Mouse (Mus musculus) NIH3T3 (cell line): ENCODE measurements around the gene Megf11.

ENCODE experiments used
- DNase-seq: peaks from one replicate; pipeline ENCODE4 v3.0.0-alpha.2; 2012; ENCODE audit warnings: low read depth

Gene Megf11

DNA sequence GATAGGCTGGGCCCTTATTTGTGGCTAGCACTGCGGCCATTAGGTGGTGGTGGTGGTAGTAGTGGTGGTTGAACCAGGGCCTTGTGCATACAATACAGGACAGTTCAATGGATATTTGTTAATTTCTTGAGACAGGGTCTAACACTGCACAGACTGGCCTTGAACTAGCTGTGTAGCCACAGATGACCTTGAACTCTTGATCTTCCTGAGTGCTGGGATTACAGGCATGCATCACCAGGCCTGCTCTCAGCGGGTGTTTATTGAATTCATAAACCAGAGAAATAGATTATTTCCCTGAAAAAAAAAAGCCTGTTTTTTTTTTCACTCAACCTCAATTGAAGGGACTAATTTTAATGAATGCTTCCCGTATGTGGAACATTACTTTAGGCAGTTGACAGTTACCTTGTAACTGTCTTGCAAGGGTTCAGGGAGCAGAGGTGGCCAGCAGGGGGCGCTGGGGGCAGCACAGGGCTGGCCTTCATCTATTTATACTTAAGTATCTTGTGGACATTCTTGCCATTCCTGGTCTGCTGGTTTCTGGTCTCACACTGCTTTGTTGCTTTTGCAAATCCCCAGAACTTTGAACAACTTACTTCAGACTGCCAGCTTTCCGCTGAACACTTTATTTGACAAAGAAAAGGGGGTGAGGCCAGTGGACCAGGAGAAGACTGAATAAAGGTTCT, 8.6 kb downstream of the Megf11 start:
- DNase-seq, result peak; percentile 79

DNA sequence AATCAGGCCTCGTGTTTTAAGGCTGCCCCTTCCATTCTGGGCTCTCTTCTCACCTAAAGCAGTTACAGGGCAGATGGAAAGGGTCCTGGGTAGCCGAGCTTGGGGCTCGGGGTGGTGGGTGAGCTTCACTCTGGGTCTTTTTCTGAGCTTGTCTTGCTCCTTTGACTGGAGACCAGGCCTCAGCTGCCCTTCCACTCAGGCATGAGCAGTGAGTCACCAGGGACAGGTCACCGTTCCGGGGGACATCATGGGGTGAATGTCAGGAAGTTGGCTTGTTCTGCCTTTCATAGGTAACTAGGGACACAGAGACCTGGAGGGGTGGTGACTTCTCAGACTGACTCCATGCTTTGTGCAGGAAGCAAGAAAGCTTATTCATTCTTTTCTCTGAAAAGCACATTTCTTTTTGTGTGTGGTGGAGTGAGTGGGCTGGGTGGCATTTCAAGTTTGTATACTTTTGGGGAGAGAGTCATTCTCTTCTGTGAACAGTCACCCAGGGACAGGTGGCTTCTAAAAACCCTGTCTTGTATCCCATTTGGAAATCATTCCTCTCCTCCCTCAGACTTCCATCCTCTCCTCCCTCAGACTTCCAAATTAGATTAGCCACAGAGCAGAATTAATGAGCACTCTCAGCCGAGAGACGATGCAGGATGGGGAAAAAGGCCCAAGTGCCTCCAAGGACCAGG, 10.0 kb downstream of the Megf11 start:
- no peak for DNase-seq

DNA sequence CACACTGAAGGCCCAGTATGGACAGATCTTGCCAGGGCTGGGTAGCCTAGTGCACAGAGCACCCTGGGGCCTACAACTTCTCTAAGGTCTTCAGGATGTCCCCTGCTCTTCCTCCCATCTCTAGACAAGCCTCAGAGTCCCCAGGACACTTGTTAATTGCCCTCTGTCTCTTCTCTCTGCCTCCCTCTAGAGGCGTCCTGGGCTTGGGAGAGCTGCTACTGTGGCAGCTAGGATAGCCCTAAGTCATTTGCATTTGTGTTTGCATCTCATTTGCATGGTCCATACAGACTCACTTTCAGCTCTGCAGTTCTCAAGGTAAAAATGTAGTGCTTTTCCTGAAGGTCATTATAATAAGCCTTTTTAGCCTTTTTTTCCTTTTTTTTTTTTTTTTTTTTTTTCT, 11.7 kb downstream of the Megf11 start:
- peak; percentile 42 for DNase-seq

DNA sequence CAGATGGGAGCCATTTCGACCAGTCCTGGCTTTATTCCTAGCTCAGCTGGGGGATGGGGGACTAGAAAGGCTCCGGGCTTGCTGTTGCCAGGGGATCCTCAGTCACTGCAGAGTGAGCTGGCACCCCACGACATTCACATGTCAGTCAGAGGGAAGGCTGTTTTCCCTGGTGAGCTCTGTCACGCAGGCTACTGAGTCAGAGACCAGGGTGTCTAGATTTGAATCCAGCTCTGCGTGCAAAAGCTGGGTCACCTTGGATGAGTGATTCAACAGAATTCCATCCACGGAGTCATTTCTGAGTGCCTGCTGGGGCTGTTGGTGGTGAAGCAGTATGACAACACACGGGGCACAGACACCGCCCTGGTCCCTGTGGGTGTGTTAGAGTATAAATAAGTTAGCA, 13.7 kb downstream of the Megf11 start:
- DNase-seq, result no peak

DNA sequence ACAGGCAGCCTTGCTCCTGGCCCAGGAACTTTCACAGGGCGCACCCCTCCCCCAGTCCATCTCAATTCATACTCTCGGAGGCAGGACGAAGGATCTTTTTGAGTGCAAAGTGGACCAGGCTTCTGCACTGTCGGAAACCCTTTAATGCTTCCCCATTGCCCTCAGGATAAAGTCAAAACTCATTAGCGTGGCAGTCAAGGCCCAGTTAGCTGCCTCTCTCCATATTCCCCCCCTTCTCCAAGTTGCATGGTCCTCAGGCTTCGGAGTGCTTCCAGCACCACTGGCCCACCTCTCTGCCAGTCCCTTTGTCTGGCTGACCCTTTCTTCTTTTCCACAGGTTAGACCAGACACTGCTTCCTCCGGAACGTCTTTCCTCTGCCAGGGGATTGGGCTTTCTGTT, 16.7 kb downstream of the Megf11 start:
- no peak for DNase-seq

DNA sequence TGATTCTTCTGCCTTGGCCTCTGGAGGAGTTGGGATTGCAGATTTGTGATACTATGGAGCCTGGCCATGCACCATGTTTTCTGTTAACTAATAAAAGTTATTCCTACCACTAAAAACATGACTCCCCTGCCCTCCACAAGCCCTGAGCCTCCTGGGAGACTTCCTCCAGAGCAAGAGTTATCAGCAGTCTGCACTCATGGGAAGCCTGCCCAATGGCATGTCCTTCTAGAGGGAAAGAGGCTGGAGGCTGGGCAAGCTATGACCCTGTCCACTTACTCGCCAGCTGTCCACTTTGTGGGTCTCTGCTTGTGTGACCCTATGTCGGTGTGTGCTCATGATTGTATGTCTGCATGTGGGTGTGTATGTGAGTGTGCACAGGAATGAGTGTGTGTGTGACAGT, 21.4 kb downstream of the Megf11 start:
- DNase-seq, result no peak

DNA sequence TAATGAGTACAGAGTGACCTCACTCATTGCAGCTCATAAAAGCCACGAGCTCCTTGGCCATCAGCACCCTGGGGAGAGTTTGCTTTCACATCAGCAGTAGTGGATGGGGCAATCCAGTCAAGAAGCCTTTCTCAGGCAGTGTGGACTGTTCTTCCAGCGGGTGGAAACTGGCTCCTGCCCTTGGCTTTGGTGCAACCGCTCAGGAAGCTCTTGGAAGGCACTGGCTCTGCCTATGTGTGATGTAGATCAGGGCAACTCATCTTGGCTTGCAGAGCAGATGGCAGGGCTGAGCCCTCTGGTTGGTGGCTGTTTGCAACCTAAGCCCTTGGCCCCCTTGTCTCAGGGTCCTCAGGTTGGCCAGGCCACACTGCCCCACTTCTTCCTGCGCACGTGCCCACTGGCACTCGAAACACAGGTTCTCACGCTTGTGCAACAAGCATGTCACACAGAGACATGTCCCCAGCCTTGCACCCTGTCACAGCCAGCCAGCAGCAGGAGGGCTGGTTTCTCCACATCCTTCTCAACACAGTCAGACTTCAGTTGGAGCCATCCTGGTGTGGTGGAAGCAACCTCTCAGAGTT, 22.1 kb downstream of the Megf11 start:
- DNase-seq, result no peak

DNA sequence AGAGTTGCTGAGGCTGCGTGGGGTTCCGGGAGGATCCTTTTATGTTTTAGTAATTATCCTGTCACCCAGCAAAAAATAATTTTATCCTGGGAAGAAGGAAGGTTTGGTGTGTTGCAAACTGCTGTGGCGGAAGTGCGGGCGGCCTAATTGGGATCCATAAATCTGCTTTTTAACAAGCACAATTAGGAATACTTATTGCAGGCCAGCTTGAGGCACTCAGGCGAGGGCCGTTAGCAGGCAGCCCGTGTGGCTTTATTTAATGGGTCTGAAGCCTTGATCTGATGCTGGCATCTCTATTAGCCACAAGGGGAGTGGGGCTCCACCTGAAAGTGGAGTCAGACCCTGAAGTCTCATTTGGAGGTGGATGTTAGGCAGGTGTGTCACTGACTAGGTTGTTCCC, 23.4 kb downstream of the Megf11 start:
- DNase-seq, result no peak

DNA sequence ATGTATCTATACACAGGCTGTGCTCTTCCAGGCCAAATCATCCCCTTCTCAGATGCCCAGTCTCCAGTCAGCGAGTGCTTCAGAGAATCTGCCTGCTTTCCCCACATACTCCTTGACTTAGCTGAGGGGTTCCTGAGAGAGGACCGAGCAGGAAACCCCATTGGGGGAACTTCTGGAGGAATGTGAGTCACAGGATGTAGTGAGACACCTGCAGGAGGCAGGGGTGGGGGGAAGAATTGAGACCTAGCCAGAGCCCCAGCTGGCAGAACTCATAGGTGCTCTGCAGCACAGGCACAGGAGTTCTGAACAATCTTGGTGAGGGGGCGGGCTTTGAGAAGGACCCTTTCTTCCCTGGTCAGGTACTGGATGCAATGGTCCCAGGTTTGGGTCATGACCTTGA, 35.0 kb downstream of the Megf11 start:
- no peak for DNase-seq

DNA sequence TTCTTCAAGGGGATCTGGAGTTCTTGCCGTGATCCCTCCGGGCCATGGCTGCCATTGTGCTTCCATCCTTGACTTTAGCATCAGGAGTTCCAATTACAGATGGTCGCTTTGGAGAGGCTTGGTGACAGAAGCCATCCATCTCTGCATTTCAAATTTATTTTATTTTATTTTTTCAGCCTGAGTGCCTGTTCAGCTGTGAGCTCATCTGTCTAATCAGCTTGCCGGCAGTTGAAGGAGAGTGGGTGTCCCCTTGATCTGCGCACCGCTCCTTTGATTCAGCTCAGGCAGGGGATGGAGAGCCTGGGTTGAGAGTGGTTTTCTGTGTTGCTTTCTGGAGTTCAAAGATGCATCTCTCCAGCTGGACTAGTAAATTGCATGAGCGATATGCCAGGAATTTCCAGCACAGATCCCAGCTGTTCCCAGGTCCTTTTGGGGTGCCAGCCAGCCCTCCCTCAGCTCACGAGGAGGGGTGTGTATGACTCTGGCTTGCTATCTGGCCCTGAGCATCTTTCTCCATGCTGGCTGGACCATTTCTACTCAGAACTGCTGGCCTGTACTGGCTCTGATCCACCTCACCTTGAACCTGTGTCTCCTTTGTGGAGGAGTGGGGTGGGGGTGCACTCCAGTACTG, 36.7 kb downstream of the Megf11 start:
- no peak for DNase-seq

DNA sequence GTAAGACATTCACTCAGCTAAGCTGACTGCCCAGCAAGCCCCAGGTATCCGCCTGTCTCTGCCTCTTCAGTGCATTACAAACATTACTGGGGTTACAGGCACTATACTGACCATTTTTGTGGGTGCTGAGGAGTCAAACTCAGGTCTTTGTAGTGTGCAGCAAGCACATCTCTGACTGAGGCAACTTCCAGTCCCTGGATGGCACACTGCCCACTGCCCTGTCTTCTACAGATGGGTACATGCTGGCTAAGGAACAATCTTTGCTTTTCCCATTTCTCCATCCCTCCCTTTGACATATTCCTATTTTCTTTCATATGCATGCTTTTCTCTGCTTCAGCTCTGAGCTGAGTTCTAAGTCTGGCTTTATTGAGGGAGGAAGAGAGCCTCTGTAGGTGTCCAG, 38.5 kb downstream of the Megf11 start:
- no peak for DNase-seq

DNA sequence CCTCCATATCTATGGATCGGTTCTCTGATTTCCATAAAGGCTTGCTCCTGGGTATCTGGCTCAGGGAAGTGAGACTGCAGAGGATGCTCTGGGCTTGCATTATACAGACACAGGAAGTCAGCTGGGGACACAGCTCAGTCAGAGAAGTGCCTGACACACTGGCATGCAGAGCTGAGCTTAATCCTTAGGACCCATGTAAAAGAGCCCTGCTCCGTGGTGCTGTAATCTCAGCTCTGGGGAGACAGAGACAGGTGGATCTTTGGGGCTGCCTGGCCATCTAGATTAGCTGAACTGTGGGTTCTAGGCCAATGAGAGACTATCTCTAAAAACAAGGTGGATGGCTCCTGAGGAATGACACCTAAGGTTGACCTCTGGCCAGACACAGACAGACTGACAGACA, 50.7 kb downstream of the Megf11 start:
- DNase-seq, result no peak

DNA sequence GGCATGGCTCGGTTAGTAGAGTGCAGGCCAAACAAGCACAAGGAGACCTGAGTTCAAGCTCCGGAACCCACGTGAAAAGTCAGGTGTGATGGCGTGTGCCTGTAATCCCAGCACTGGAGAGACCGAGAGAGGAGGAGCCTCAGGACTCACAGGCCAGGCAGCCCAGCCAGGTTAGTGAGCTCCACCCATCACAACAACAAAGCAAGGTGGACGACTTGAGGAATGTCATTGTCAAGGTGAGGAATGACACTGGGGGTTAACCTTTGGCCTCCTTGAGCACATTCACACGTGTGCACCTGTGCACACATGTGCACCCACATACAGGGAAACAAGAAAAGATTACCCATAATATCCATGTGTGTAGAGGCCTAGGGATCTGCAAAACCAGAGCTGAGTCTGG, 54.7 kb downstream of the Megf11 start:
- DNase-seq, result no peak

DNA sequence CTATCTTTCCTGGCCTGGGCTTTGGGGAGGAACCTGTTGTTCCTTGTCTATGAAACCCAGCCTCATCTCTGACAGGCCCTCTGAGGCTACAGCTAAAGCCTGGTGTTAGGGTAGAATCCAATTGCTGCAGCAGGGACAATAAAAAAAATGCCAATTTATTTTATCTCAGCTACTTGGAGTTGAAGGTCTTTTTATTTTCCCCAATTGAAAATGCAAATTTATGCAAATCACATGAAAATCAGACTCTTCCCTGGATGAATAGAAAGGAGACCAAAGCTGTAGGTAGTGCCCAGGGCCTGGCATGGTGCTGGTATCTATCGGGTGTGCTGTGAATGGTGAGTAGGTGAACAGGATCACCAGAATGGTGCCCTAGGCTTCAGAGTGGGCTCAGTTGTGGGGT, 60.6 kb downstream of the Megf11 start:
- DNase-seq, result no peak

DNA sequence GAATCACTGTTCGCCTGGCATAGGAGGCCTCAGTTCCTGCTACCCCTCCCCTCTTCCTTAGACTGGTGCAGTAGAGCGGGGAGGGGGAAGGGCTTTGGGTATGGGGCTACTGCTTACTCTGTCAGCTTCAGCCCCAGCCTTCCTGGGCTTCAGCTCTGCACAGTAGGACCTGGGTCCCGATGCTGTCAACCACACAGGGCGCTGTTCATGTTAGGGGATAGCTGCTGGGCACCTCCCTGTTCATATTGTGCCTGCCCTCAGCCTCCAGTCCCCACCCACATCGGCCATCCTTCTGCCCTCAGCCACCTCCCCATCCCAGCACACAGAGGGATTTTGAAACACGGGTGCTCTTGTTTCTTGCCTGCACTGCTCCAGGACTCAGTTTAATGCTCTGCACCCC, 61.6 kb downstream of the Megf11 start:
- DNase-seq, result no peak

DNA sequence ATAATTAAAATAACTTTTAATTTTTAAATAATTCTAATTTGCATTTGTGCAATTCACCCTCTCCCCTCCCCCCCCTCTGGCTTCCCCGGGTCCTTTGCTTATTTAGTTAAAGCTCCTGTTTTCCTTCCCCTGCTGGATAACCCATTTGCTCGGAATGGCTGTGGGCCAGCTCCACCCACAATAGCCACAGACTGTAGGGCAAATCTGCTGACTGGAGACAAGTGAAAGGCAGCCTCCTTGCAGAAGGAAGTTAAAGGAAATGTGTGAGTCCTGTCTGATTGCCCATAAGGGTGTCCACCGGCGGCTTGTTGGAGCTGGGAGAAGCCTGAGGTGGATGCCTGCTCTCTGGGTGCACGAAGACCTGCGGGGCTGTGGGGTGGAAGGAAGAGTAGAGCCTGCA, 62.1 kb downstream of the Megf11 start:
- DNase-seq, result no peak

DNA sequence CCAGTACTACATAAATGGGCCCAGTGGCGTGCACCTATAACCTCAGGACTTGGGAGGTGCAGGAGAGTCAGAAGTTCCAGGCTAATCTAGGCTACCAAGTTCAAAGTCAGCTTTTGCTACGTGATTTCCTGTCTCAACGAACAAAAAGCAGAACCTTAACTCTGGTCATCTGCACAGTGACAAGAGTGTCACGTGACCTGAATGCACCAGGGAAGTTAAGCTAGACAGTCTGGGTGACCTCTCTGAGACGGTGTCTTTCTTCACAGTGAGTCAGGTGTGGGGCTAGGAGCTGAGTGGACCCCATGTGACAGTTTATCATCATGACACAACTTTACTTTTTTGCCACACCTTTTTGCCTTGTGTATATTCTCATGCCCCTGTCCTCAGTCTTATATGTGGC, 67.3 kb downstream of the Megf11 start:
- no peak for DNase-seq

DNA sequence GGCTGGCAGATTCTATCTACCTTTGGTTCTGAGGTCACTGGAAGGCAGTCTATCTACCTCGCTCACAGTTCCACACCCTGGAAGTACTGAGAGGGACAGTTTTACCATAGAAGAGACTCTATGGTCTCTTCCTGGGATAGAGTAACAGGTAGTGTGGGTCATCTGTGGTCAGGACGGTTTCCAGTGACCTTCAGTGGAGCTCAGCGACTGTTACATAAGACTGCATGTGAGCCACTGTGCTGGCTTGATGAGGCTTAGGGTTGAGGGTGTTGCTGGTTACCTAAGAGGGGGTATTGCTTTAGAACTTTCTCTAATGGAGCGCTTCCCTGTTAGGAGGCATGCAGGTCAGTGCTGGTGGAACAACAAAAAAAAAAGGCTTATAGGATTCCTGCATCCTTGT, 68.8 kb downstream of the Megf11 start:
- DNase-seq, result no peak

DNA sequence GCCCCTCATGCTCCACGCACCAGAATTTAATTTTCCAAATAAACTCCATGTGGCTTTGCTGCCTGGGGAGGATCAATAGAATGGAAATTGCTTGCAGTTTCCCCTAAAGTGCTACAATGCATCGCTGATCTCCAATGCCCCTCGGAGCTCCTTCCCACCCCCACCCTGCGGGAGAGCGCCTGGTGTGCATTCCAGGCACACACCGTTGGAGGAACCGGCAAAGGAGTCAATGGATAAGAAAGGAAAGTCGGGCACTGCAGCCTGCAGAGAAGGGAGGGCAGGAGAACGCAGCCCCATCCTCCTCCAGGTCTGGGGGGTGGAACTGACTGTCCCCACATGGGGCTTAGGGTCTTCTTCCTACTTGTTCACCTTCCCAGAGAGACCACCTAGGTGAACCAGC, 70.5 kb downstream of the Megf11 start:
- no peak for DNase-seq

DNA sequence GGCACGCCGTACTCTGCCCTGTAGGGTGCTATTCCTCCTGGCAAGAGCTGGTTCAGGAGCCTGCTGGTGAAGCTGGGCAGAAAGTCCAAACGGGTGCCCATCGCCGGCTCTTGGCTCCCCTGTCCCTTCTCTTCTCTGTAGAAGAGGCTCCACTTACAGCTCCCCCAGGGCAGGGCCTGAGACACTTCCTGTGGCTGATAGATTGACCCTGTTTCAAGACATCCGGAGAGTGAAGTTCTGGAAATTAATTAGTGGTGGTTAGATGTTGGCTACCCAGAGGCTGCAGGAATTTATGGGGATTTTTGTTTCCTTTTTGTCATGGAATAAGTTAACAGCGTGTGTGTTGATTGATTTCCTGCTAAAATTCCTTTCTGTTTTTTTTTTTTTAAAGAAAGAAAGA, 72.2 kb downstream of the Megf11 start:
- no peak for DNase-seq

DNA sequence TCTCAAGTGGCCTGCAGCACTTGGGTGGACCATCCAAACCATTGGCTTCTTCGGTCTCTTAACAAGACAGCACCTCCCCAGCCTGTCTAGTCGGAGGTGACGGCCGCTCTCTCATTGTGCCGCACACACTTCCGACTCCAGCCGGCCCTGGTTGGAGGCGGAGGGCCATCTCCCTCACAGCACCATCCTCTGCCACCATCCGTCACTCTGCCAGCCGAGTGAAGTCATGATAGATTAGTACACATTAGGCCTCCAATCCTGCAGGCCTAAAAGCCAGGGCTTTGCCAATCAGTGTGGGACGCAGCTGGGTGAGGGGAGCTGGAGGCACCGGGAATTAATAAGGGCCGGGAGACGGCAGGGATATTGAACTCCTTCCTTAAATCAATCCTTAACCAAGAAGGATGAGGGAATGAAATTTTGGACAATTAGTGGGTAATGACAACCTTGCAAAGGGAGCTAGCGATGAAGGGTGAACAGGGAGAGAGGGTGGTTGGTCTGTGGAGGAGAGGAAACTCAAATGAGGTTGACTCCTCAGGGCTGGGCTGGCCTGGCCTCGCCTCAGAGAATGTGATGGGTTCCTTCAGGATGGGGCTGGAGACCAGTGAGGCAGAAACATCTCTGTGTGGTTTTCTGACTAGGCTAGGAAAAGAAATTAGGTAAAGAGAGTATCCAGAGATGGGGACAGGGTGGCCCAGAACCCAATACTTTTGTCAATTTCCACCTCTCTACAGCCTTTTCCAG, 76.3 kb downstream of the Megf11 start:
- DNase-seq, result no peak

DNA sequence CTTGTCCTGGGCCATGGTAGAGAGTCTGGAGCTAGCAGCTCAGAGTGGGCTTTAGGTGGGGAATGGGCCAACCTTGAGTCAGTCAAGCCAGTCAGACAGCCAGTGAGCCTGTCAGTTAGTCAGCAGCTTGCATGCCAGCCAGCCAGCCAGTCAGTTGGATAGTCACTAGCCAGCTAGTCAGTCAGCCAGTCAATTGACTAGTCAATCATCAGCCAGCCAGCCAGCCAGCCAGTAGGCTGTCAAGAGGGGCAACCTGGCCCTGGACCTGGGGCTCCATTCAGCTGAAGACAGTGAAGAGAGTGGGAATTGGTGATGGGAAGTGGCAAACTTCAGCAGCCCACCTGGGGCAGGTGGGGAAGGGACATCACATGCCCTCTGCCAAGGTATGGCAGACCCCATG, 77.4 kb downstream of the Megf11 start:
- no peak for DNase-seq

DNA sequence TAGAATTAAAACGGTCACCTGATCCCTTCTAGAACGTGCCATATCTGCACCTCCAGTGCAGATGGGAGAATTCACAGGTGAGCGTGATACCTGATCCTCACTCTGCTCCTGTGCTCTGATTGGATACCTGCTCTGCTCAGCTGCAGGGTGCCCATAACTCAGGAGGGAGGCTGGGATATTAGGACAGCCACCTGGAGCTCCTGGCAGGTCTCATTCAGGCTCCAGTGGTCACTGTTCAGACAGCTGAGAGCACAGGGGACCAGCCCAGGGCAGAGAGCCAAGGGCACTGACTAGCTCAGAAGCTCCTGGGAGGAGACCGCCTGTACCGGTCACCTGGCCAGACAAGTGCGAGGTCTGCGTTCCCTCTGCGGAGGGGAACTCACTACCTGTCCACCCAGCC, 80.7 kb downstream of the Megf11 start:
- DNase-seq, result no peak
